Comparison of ENCODE assay signal across 11 mouse cellular contexts in the genomic region with DNA sequence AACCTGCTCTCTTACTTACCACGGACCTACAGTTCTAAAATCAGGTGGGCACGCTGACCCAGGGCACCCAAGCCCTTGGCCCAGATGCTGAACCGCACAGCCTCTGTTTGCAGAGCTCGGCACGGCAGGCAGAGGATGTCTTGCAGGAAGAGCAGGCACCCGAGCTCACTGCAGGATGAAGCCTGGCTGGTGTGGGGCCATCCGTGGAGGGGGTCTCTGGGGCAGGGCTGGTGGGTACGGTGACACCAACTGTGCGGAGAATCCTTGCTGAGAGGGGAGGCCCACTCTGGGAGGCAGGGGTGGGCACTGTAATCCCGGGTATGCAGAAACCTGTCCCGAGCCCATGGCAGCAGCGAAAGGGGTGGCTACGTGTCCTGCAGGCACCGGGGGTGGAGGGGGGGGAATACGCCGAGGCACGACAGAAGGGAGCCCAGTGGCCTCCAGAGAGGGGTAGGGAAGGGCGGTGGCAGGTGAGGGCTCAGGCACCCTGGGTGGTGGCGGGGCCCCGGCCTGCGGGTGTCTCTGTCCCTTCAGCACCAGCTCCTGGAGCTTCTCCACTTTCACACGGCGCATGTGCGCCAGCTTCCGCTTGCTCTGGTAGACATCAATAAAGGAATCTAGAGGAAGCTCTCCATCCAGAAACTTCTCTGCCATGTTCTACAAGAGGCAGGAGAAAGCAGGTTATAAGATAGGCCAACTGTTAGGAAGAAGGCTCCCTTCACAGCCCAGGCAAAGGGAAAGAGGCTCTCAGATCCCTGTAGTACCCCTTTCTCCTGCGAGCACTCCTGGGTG. TPM values are rescaled to one million over a fixed set of nuclear protein-coding genes. Genes with fewer than 3 reads are reported as not detected.
DNase-seq lines count a peak whose midpoint lies in the region; ATAC-seq lines count a peak whose summit lies in the region.
"Had no signal": no experiment of that assay in that cellular context is flagged by ENCODE, and none has a peak within 500 bp of the region (broad histone marks: within the 10 kb centered on the region; RNA-seq: fewer than 3 reads in every experiment).

No protein-coding gene starts in this region.

- no peak overlapping the region for H3K9ac ChIP-seq in hindbrain, embryonic 15.5 days
- no peak overlapping the region for H3K9ac ChIP-seq in hindbrain, embryonic 12.5 days
- no peak overlapping the region for H3K9ac ChIP-seq in neural tube, embryonic 14.5 days (replicated peaks; ENCODE audit: low read depth, low read length)
- H3K9ac ChIP-seq: midbrain, embryonic 12.5 days had no signal

- peaks cover 42% of the 10 kb centered on the region for H3K4me1 ChIP-seq in hindbrain, embryonic 15.5 days (replicated peaks)
- peaks cover 36% of the 10 kb centered on the region for H3K4me1 ChIP-seq in hindbrain, embryonic 12.5 days
- peaks cover 13% of the 10 kb centered on the region for H3K4me1 ChIP-seq in neural tube, embryonic 14.5 days (ENCODE audit: control insufficient read depth, insufficient read depth, low read length)

- no peaks in the 10 kb centered on the region for H3K9me3 ChIP-seq in hindbrain, embryonic 15.5 days
- no peaks in the 10 kb centered on the region for H3K9me3 ChIP-seq in hindbrain, embryonic 12.5 days (replicated peaks)
- H3K9me3 ChIP-seq in neural tube, embryonic 14.5 days (ENCODE audit: control insufficient read depth, low read length) = no peaks in the 10 kb centered on the region
- H3K9me3 ChIP-seq: midbrain, embryonic 12.5 days had no signal

- peak; percentile 55 to 68 for DNase-seq in cerebellum, postnatal 25 days
- DNase-seq in cerebellum, adult 18-20 months = no peak
- DNase-seq in neural tube, embryonic 10.5 days (ENCODE audit: extremely low spot score, low spot score) = no peak
- no peak for DNase-seq in T-cell, adult 2 months (ENCODE audit: low spot score)
- DNase-seq: right cerebral cortex, postnatal 14 days; thymus, postnatal 25 days had no signal

- no peaks in the 10 kb centered on the region for H3K27me3 ChIP-seq in hindbrain, embryonic 15.5 days
- no peaks in the 10 kb centered on the region for H3K27me3 ChIP-seq in hindbrain, embryonic 12.5 days
- H3K27me3 ChIP-seq in neural tube, embryonic 14.5 days (ENCODE audit: control insufficient read depth, insufficient read depth, low read length) = no peaks in the 10 kb centered on the region
- H3K27me3 ChIP-seq: midbrain, embryonic 12.5 days; Patski had no signal

- 81% methylated on average over 26 of the region's 26 CpGs for WGBS in hindbrain, embryonic 15.5 days
- 90% methylated on average over 26 of the region's 26 CpGs for WGBS in hindbrain, embryonic 12.5 days
- WGBS in neural tube, embryonic 14.5 days = 91% methylated on average over 26 of the region's 26 CpGs

- H3K4me3 ChIP-seq in hindbrain, embryonic 15.5 days = no peak overlapping the region
- no peak overlapping the region for H3K4me3 ChIP-seq in hindbrain, embryonic 12.5 days
- H3K4me3 ChIP-seq in neural tube, embryonic 14.5 days (ENCODE audit: low read depth, low read length) = no peak overlapping the region
- H3K4me3 ChIP-seq: midbrain, embryonic 12.5 days had no signal

- H3K4me2 ChIP-seq in hindbrain, embryonic 15.5 days = no peak overlapping the region
- no peak overlapping the region for H3K4me2 ChIP-seq in hindbrain, embryonic 12.5 days (replicated peaks)
- no peak overlapping the region for H3K4me2 ChIP-seq in neural tube, embryonic 14.5 days (ENCODE audit: low read depth, low read length)
- H3K4me2 ChIP-seq: midbrain, embryonic 12.5 days had no signal

- H3K27ac ChIP-seq in hindbrain, embryonic 15.5 days (replicated peaks) = peak overlapping the region; percentile 50; the same call in 1 of the 2 replicates
- H3K27ac ChIP-seq in hindbrain, embryonic 12.5 days = no peak overlapping the region
- peak overlapping the region; percentile 34; the same call in 1 of the 2 replicates for H3K27ac ChIP-seq in neural tube, embryonic 14.5 days (ENCODE audit: low read depth, low read length)
- H3K27ac ChIP-seq: midbrain, embryonic 12.5 days had no signal

- H3K36me3 ChIP-seq in hindbrain, embryonic 15.5 days = peaks cover 48% of the 10 kb centered on the region
- peaks cover 69% of the 10 kb centered on the region for H3K36me3 ChIP-seq in hindbrain, embryonic 12.5 days
- peaks cover 51% of the 10 kb centered on the region for H3K36me3 ChIP-seq in neural tube, embryonic 14.5 days (ENCODE audit: control insufficient read depth, insufficient read depth, low read length)

- ATAC-seq in hindbrain, embryonic 15.5 days (ENCODE audit: low FRiP score, low read depth) = no peak
- ATAC-seq in hindbrain, embryonic 12.5 days (ENCODE audit: low FRiP score) = no peak
- ATAC-seq in neural tube, embryonic 14.5 days (ENCODE audit: low read depth) = no peak

RNA-seq across cellular contexts. Expression of a gene that starts 25.8 kb away (rescaled TPM):
- polyA plus RNA-seq in hindbrain, embryonic 15.5 days (2015; fragmentation: Nextera tagmentation; extraction: Ambion mirVana) = 75.5 and 82.4 TPM in 2 replicates
- 70.8 and 78.6 TPM in 2 replicates for polyA plus RNA-seq in hindbrain, embryonic 12.5 days (2016; fragmentation: Nextera tagmentation; extraction: Ambion mirVana)
- 47.1 and 58.1 TPM in 2 replicates for polyA plus RNA-seq in neural tube, embryonic 14.5 days (2014; fragmentation: Nextera tagmentation; extraction: Ambion mirVana)

RNA-seq across cellular contexts. Expression of a gene that starts 32.9 kb away (rescaled TPM):
- 33.9 and 34.2 TPM in 2 replicates for polyA plus RNA-seq in hindbrain, embryonic 15.5 days (2015; fragmentation: Nextera tagmentation; extraction: Ambion mirVana)
- 14.4 and 20.4 TPM in 2 replicates for polyA plus RNA-seq in hindbrain, embryonic 12.5 days (2016; fragmentation: Nextera tagmentation; extraction: Ambion mirVana)
- polyA plus RNA-seq in neural tube, embryonic 14.5 days (2014; fragmentation: Nextera tagmentation; extraction: Ambion mirVana) = 19.7 and 21.4 TPM in 2 replicates

Comparison
In these comparisons a context has a peak if more than half of its experiments do, and no peak if none do; other contexts are left out.
1. DNase-seq: peak in cerebellum, postnatal 25 days (2 of 2); none in cerebellum, adult 18-20 months (0 of 2), neural tube, embryonic 10.5 days (single experiment) and T-cell, adult 2 months (single experiment).